Mouse (Mus musculus): Measurements from ENCODE around the gene Mipep.
A peak's percentile ranks its signal among the peaks of the same experiment; 100 is the strongest.

Mipep gene

GRCm38 (mm10) chr14:60757265-60757664 is 27.1 kb upstream of the Mipep start:
- no peak for DNase-seq

DNA sequence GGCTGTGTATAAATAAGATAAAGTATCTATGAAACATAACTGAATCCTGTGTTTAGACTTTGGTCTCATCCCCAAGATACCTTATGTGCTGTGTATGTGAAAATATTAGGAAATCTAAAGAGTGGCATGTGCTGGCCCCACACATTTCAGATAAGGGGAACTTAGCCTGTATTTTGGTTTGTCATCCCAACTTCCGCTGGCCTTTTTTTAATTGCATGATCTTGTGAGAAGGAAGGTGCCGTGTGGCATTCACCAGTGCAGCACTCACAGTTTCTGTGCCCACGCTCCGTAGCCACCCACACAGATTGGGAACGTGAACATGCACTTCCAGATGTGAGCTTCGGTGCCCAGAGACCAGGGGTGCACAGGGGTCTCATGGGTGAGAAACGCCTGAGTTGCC is 26.7 kb upstream of the Mipep start:
- DNase-seq: no peak

GRCm38 (mm10) chr14:60759097-60759496 is 25.3 kb upstream of the Mipep start:
- no peak for DNase-seq

DNA sequence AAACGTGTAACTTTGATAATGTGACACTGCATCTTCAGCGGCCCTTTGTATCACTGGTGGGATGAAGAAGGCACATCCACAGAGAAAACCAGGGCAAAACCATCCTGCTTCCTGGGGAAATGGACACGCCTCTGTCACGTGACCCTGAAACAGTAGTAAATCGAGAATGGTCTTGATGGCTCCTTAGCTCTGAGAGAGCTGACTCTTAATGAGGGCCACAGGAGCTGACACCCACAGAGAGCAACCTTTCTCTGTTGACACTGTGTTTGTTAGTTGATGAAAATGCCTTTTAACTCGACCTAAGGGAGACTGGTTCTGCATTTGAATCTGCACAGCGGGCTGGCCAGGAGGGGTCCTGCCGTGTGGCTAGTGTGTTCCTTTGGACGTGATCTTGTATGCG is 22.6 kb upstream of the Mipep start:
- DNase-seq: no peak

DNA sequence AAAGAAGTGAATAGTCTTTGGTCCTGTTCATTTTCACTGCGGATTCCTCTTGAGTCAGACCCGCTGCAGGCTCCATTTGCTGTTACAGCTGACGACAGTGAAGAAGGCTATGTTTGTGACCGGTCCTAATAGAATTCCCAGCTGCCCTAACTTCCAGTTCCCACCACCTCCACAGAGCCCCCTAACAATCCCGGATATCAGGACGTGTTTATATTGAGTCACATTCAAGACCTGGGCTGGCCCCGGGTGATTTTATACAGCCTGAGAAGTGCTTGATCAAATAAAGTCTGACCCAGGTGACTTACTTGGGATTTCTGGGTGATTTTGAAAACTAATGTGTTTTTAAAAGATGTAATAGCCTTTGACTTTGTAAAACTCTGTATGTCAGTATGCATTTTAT is 21.6 kb upstream of the Mipep start:
- no peak for DNase-seq

DNA sequence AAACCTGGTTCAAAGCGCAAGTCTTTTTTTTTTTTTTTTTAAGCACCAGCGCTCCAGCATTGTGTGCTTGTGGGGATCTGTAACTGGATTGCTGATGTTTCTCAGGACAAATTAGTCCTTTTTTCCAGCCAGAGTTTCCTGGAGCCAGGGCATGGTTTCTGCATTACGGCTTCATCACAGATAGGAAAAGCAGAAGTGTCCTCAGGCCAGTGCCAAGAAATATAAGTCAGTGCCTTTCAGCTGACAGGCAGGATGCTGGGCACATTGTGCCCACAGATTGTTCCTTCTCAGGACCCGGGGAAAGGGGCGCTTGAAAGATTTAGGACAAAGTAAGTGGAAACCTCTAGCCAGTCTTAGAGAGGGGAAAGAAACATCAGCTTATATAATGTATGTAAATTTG is 20.6 kb upstream of the Mipep start:
- no peak for DNase-seq

DNA sequence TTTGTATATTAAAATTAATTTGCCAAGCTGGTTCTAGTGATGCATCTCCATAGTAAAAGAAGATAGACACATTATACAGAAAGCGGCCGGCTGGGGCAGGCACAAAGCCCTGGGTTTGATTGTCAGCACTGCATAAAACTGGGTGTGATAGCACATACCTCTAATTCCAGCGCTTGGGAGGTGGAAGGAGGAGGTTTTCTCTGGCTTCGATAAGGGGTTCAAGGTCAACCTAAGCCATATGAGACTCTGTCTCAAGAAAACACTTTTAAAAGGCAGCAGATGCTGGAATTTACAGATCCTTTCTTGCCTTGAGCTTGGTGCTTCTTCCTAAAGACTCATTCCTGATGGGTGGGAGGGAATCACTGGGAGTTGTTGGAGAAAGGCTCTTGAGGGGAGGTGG is 19.8 kb upstream of the Mipep start:
- DNase-seq: no peak

DNA sequence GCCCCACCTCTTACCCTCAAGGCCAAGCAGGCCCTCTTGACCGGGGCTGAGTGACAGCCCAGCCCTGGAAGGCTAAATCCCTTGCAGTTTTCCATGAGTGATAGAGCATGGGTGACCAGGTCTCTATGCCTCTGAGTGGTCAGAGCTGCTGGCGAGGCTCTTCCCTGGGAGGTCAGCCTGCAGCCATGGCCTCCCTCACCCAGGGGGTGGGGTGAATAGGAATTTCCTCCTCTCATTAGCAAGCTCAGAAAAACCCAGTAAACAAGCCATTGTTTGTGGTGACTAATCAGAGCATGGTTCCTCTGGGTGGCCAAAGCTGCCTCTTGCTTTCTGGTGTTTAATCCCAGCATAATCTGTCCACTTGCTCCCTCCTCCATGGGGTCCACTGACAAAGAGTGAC is 19.3 kb upstream of the Mipep start:
- no peak for DNase-seq

DNA sequence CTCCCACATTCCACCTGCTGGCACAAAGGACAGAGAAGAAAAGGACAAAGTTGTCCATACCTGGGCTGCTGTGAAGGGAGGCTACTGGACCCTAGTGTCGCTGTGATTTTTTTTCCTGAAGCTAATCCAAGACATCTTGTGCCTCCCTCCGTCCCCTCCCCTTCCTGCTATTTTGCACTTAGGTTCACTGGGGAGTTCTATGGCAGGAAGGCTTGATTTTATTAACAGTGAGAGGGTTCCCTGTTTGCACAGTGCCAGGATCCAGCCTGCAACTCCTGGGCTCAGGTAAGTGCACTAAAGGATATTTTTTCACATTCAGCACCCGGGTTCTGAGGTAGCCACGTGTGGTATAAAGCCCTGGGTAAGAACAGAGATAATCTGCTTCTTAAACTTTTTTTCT is 16.5 kb upstream of the Mipep start, which contains the start of gene C1qtnf9:
C1qtnf9 (plus strand) TSS at position 251 of the 400 bp plus-strand sequence.
- DNase-seq: no peak

DNA sequence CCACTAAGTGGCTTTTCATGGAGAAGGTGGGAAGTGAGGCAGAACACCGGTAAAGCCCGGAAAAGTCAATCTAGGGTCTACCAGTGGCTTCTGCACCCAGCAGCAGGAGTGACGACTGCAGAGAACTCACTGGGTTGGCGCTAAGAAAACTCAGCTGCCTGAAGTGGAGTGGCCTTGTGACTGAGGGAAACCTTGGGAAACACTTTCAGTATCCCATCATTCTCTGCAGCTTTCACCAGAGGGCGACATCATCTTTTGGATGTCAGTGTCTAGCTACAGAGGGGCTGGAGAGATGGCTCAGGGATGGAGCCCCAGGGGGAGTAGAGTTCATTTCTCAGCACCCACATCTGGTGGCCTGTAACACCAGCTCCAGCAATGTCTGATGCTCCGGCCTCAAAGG is 15.0 kb upstream of the Mipep start:
- peak in 1 of 2 experiments; percentile 37 for DNase-seq

- DNase-seq: peak in 1 of 2 experiments; percentile 44
Observed at GRCm38 (mm10) chr14:60770594-60770993, 13.8 kb upstream of the Mipep start.

- peak; percentile 91 to 94 for DNase-seq
Observed at GRCm38 (mm10) chr14:60771057-60771456, 13.3 kb upstream of the Mipep start.

- DNase-seq: peak in 1 of 2 experiments; percentile 39
Observed at GRCm38 (mm10) chr14:60773476-60773875, 10.9 kb upstream of the Mipep start.

- DNase-seq: no peak
Observed at GRCm38 (mm10) chr14:60776521-60776920, 7.9 kb upstream of the Mipep start.

- DNase-seq: no peak
Observed at GRCm38 (mm10) chr14:60777485-60777919, 6.9 kb upstream of the Mipep start.

DNA sequence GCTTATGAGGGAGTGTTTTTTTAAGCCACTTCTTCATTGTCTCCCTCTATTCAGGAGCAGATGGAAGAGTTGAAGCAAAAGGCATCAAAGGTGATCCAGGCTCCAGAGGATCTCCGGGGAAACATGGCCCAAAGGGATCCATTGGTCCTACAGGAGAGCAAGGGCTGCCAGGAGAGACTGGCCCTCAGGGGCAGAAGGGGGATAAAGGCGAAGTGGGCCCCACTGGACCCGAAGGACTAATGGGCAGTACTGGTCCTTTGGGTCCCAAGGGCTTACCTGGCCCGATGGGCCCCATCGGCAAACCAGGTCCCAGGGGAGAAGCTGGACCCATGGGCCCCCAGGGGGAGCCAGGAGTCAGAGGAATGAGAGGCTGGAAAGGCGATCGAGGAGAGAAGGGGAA is 5.2 kb upstream of the Mipep start:
- no peak for DNase-seq

GRCm38 (mm10) chr14:60782121-60782656 is 2.2 kb upstream of the Mipep start:
- DNase-seq: no peak

DNA sequence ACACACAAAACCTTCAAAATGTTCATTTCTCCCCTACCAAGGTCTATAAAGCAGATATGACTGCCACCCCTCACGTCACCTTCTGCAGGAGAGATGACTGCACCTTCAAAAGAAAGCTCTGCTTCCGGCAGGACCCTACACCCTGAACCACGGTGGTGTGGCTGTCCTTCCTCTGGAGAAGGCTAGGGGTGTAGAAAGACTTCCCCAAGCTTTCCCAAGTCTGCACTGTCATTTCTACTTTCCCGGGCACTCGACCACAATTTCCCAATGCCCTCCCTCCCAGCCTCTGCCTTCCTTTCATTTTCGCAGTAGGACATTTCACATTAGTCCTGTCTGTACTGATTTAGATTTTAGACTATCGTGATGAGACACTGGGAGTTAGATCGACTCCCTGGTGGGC is 1.2 kb upstream of the Mipep start:
- DNase-seq: no peak

- peak; percentile 78 to 86 for DNase-seq
Observed at GRCm38 (mm10) chr14:60790103-60790502, 5.7 kb downstream of the Mipep start.

DNA sequence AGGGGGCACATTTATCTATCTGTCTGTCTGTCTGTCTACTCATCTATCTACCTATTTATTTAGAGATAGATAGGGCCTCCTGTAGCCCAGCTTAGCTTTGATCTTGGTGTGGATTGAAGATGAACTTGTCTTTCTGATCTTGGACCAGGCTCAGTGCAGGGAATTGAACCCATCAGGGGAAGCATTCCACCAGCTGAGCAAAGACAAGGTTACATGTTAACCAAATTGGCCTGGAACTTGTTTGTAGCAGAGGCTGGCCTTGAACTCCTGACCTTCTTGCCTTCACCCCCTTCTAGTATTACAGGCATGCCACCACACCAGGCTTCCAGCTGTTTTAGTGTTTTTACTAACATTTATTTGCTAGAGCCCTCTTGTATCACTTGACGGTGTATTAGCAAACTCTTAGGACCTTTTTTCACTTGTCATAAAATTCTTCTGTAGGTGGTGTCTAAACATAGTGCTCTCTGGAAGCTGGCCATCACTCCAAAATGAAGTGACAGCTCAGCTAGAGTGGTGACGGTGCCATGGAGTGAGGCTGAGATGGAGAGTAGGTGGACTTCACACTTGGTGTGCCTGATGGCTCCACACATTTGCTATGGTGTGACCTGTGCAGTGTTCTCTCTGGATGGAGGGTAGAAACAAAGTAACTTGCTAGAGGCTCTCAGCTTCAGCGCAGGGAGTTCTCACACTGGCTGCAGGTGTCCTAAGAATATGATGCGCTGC is 12.4 kb downstream of the Mipep start:
- no peak for DNase-seq

- DNase-seq: no peak
Observed at GRCm38 (mm10) chr14:60797596-60797995, 13.2 kb downstream of the Mipep start.

DNA sequence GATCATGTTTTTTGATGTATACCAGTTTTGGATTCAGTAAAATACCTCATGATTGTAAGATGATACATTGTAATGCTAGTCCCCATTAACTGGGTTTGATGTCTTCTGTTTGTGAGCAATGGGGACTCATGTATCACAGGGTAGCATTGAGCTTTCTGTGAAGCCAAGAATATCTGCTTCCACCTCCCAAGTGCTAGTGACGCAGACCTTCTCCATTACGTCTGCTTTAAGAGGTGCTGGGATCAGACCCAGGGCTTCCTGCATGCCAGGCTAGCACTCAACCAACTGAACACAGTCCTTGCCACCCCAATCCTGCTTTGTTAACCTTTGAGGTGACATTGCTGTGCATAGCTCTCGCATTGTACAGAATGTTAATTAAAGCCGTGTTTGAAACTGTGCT is 14.3 kb downstream of the Mipep start:
- no peak for DNase-seq

GRCm38 (mm10) chr14:60799762-60800728 is 15.7 kb downstream of the Mipep start:
- peak; percentile 29 to 57 for DNase-seq

- DNase-seq: no peak
Observed at GRCm38 (mm10) chr14:60802026-60802425, 17.7 kb downstream of the Mipep start.

All from cerebellum, postnatal 14 days (tissue).